Mouse (Mus musculus): ENCODE results near the gene Dnajc27. TPM values are rescaled to one million over a fixed set of nuclear protein-coding genes. Genes with fewer than 3 reads are reported as not detected.

Dnajc27 gene
- polyA plus RNA-seq, 1 experiment from 2014 or later: 8.2 TPM

DNA sequence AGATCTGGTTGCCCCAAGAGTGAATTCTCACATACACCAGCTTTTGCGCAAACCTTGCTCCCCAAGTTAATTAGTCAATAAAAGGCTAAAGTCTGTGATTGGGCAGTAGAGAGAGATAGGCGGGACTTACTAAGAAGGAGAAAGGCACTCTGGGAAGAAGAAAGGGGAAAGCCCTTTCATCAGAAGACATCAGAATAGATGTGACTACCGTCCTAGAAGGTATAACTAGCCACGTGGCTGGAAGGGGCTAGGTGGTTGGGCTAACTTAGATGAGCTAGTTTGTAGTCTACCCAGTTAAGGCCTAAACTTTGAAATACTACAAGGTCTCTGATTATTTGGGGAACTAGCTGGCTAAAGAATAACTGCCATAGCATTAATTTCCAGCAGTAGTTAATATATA, 22.7 kb upstream of the Dnajc27 start:
- Histone ChIP-seq H3K4me1 (peaks cover 7% of the 10 kb centered on the region), H3K36me3 (no peaks in the 10 kb centered on the region), H3K4me3 (no peak overlapping the region), H3K27me3 (ENCODE audit: insufficient read depth, poor library complexity, severe bottlenecking) (no peaks in the 10 kb centered on the region), H3K9me3 (no peaks in the 10 kb centered on the region), H3K27ac (no peak overlapping the region)
- DNase-seq (ENCODE audit: low spot score): no peak
- 87% methylated on average over 4 of the region's 4 CpGs for WGBS

- no peak overlapping the region for H3K27ac ChIP-seq
- no peak overlapping the region for H3K4me3 ChIP-seq
- WGBS: 93% methylated on average over 2 of the region's 2 CpGs
- H3K9me3 ChIP-seq: no peaks in the 10 kb centered on the region
- peaks cover 8% of the 10 kb centered on the region for H3K4me1 ChIP-seq
- H3K36me3 ChIP-seq: no peaks in the 10 kb centered on the region
- DNase-seq (ENCODE audit: low spot score): no peak
- no peaks in the 10 kb centered on the region for H3K27me3 ChIP-seq (ENCODE audit: insufficient read depth, poor library complexity, severe bottlenecking)
Observed at GRCm38 (mm10) chr12:4065498-4065897, 16.9 kb upstream of the Dnajc27 start.

DNA sequence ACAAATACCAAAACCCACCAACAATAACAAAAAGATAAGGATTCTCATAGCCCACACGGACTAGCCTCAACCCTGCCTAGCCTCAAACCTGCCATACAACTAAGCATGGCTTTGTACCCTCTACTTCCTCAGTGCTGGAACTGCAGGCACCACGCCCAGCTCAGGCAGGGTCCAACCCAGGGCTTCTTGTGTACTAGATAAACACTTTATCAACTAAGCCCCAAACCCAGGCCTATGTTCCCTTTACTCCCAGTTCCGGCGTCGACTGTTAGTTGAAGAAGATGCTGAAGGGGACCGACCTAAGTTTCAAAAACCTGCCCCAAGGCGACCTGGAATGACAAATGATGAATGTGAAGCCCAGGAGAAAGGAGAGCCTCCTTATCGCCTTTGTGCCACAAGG, 16.4 kb upstream of the Dnajc27 start:
- no peak for DNase-seq (ENCODE audit: low spot score)
- no peak overlapping the region for H3K27ac ChIP-seq
- H3K4me1 ChIP-seq: peaks cover 8% of the 10 kb centered on the region
- 67% methylated on average over 8 of the region's 8 CpGs for WGBS
- H3K27me3 ChIP-seq (ENCODE audit: insufficient read depth, poor library complexity, severe bottlenecking): no peaks in the 10 kb centered on the region
- H3K4me3 ChIP-seq: no peak overlapping the region
- H3K36me3 ChIP-seq: no peaks in the 10 kb centered on the region
- H3K9me3 ChIP-seq: no peaks in the 10 kb centered on the region

- Histone ChIP-seq H3K27ac (no peak overlapping the region), H3K9me3 (no peaks in the 10 kb centered on the region), H3K36me3 (no peaks in the 10 kb centered on the region), H3K4me3 (no peak overlapping the region), H3K4me1 (peaks cover 8% of the 10 kb centered on the region), H3K27me3 (ENCODE audit: insufficient read depth, poor library complexity, severe bottlenecking) (no peaks in the 10 kb centered on the region)
- no peak for DNase-seq (ENCODE audit: low spot score)
- 63% methylated on average over 6 of the region's 6 CpGs for WGBS
Observed at GRCm38 (mm10) chr12:4066681-4067459, 15.5 kb upstream of the Dnajc27 start.

GRCm38 (mm10) chr12:4068551-4068950, 13.8 kb upstream of the Dnajc27 start:
- H3K4me3 ChIP-seq: no peak overlapping the region
- no peaks in the 10 kb centered on the region for H3K27me3 ChIP-seq (ENCODE audit: insufficient read depth, poor library complexity, severe bottlenecking)
- no peaks in the 10 kb centered on the region for H3K36me3 ChIP-seq
- no peaks in the 10 kb centered on the region for H3K9me3 ChIP-seq
- no peak for DNase-seq (ENCODE audit: low spot score)
- no peak overlapping the region for H3K27ac ChIP-seq
- WGBS: 82% methylated on average over 4 of the region's 4 CpGs
- peaks cover 10% of the 10 kb centered on the region for H3K4me1 ChIP-seq

GRCm38 (mm10) chr12:4071671-4072070, 10.7 kb upstream of the Dnajc27 start:
- Histone ChIP-seq H3K27ac (no peak overlapping the region), H3K4me3 (no peak overlapping the region), H3K36me3 (no peaks in the 10 kb centered on the region), H3K27me3 (ENCODE audit: insufficient read depth, poor library complexity, severe bottlenecking) (no peaks in the 10 kb centered on the region), H3K9me3 (no peaks in the 10 kb centered on the region), H3K4me1 (peaks cover 18% of the 10 kb centered on the region)
- 77% methylated on average over 9 of the region's 9 CpGs for WGBS
- no peak for DNase-seq (ENCODE audit: low spot score)

DNA sequence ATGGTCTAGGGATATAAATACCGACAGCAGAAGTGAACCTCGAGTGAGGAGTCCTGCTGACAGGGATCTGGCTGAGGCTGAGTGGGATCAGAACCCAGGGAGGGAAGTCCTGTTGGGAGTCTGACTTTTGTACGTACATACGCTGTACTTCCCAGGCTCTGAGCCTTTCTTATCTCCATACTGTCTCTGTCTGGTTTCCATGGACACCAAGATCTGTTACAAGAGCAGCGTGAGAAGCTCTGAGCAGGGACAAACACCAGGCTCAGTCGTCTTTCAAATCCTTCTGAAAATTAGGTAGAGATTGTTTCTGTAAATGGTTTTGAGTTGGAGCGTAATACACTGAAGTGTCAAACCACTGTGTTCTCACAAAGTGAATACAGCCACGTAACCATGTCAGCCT, 7.0 kb upstream of the Dnajc27 start:
- no peaks in the 10 kb centered on the region for H3K27me3 ChIP-seq (ENCODE audit: insufficient read depth, poor library complexity, severe bottlenecking)
- peaks cover 16% of the 10 kb centered on the region for H3K4me1 ChIP-seq
- H3K36me3 ChIP-seq: no peaks in the 10 kb centered on the region
- H3K27ac ChIP-seq: no peak overlapping the region
- no peak overlapping the region for H3K4me3 ChIP-seq
- H3K9me3 ChIP-seq: no peaks in the 10 kb centered on the region
- WGBS: 37% methylated on average over 8 of the region's 8 CpGs
- no peak for DNase-seq (ENCODE audit: low spot score)

DNA sequence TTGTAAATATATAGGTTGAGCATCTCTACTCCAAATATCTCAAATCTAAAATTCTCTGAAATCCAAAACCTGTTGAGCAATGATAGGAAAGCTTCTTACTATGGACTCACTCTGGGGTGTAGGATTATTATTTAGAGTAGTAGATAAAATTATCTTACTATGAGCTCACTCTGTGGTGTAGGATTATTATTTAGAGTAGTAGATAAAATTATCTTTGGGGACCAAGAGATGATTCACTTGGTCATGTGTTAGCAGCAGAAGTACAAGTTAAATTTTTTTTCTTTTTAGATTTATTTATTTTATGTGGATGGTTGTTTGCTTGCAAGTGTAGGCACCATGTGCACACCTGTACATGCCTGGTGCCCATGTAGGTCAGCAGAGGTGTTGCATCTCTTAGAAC, 6.0 kb upstream of the Dnajc27 start:
- no peak overlapping the region for H3K27ac ChIP-seq
- no peak overlapping the region for H3K4me3 ChIP-seq
- no peaks in the 10 kb centered on the region for H3K27me3 ChIP-seq (ENCODE audit: insufficient read depth, poor library complexity, severe bottlenecking)
- no peaks in the 10 kb centered on the region for H3K9me3 ChIP-seq
- H3K36me3 ChIP-seq: no peaks in the 10 kb centered on the region
- DNase-seq (ENCODE audit: low spot score): no peak
- peaks cover 16% of the 10 kb centered on the region for H3K4me1 ChIP-seq

- no peaks in the 10 kb centered on the region for H3K9me3 ChIP-seq
- H3K36me3 ChIP-seq: no peaks in the 10 kb centered on the region
- DNase-seq (ENCODE audit: low spot score): no peak
- H3K27me3 ChIP-seq (ENCODE audit: insufficient read depth, poor library complexity, severe bottlenecking): no peaks in the 10 kb centered on the region
- WGBS: 62% methylated on average over 1 of the region's 1 CpGs
- H3K27ac ChIP-seq: no peak overlapping the region
- peaks cover 20% of the 10 kb centered on the region; the same call in 1 of the 2 replicates for H3K4me1 ChIP-seq
- H3K4me3 ChIP-seq: no peak overlapping the region
Observed at GRCm38 (mm10) chr12:4078069-4078468, 4.3 kb upstream of the Dnajc27 start.

DNA sequence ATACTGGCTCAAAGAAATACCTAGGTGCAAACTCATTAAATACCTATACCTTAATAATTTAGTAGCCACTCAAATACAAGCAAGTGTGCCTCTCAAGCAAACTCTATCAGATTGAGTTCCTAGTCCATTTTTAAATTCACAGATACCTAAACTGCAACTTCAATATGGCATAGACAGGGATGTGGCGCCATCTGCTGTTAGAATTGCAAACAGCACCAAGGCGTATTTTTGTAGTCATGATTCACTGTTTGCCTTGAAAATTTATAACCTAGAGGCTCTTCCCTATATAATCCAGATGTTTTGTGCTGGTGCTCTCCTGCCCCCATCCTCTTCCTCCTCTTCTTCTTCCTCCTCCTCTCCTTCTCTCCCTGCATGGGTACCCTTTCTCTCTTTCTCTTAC, 2.1 kb upstream of the Dnajc27 start:
- H3K27ac ChIP-seq: no peak overlapping the region
- H3K27me3 ChIP-seq (ENCODE audit: insufficient read depth, poor library complexity, severe bottlenecking): no peaks in the 10 kb centered on the region
- no peaks in the 10 kb centered on the region for H3K9me3 ChIP-seq
- no peaks in the 10 kb centered on the region for H3K36me3 ChIP-seq
- no peak for DNase-seq (ENCODE audit: low spot score)
- H3K4me1 ChIP-seq: peaks cover 18% of the 10 kb centered on the region; the same call in 1 of the 2 replicates
- 0% methylated on average over 2 of the region's 2 CpGs for WGBS
- no peak overlapping the region for H3K4me3 ChIP-seq

- 70% methylated on average over 8 of the region's 8 CpGs for WGBS
- peak overlapping the region; percentile 96; the same call in 1 of the 2 replicates for H3K27ac ChIP-seq
- no peaks in the 10 kb centered on the region for H3K27me3 ChIP-seq (ENCODE audit: insufficient read depth, poor library complexity, severe bottlenecking)
- DNase-seq (ENCODE audit: low spot score): no peak
- H3K4me3 ChIP-seq: peak overlapping the region; percentile 71
- no peaks in the 10 kb centered on the region for H3K9me3 ChIP-seq
- H3K36me3 ChIP-seq: peaks cover 26% of the 10 kb centered on the region
- peaks cover 14% of the 10 kb centered on the region; the same call in 1 of the 2 replicates for H3K4me1 ChIP-seq
Observed at GRCm38 (mm10) chr12:4083441-4083840, 1.1 kb downstream of the Dnajc27 start.

- WGBS: 71% methylated on average over 4 of the region's 4 CpGs
- H3K27ac ChIP-seq: no peak overlapping the region
- H3K36me3 ChIP-seq: peaks cover 67% of the 10 kb centered on the region
- no peaks in the 10 kb centered on the region for H3K9me3 ChIP-seq
- H3K4me1 ChIP-seq: no peaks in the 10 kb centered on the region
- no peak for DNase-seq (ENCODE audit: low spot score)
- no peak overlapping the region for H3K4me3 ChIP-seq
- H3K27me3 ChIP-seq (ENCODE audit: insufficient read depth, poor library complexity, severe bottlenecking): no peaks in the 10 kb centered on the region
Observed at GRCm38 (mm10) chr12:4107383-4107782, 25.0 kb downstream of the Dnajc27 start.

DNA sequence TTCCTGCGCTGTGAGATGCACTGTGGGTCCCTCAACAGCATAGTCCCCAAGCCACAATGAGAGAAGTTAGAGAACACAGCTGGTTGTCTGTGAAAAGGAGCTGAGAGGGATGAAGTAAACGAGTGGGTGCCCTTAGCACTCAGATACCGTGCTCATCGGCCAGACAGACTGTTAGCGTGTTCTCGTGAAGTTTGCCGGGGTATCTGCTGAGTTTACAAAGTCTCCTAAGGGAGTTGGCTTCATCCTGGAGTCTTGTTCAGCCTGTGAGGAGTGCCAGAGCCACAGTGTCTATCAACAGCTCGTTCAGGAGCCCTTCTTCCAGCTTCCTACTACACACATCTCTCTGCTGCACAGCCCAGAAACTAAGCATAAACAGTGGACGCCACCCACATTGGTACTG, 33.7 kb downstream of the Dnajc27 start:
- DNase-seq (ENCODE audit: low spot score): no peak
- 54% methylated on average over 9 of the region's 9 CpGs for WGBS
- H3K4me3 ChIP-seq: no peak overlapping the region
- peak overlapping the region; percentile 29; the same call in 1 of the 2 replicates for H3K27ac ChIP-seq
- no peaks in the 10 kb centered on the region for H3K9me3 ChIP-seq
- peaks cover 12% of the 10 kb centered on the region; the same call in 1 of the 2 replicates for H3K4me1 ChIP-seq
- 0 out of 2 replicates have a peak, but pooled peaks cover 6% of the 10 kb centered on the region for H3K36me3 ChIP-seq
- H3K27me3 ChIP-seq (ENCODE audit: insufficient read depth, poor library complexity, severe bottlenecking): no peaks in the 10 kb centered on the region

- 0 out of 2 replicates have a peak, but pooled peaks cover 6% of the 10 kb centered on the region for H3K36me3 ChIP-seq
- H3K9me3 ChIP-seq: no peaks in the 10 kb centered on the region
- H3K27ac ChIP-seq: no peak overlapping the region
- 81% methylated on average over 3 of the region's 3 CpGs for WGBS
- H3K27me3 ChIP-seq (ENCODE audit: insufficient read depth, poor library complexity, severe bottlenecking): no peaks in the 10 kb centered on the region
- H3K4me1 ChIP-seq: peaks cover 15% of the 10 kb centered on the region
- no peak overlapping the region for H3K4me3 ChIP-seq
- no peak for DNase-seq (ENCODE audit: low spot score)
Observed at GRCm38 (mm10) chr12:4117136-4117535, 34.8 kb downstream of the Dnajc27 start.
